Mouse (Mus musculus): ENCODE results near the gene Rhox11.
"Not testable (repeated sequence)": the region's sequence is repeated elsewhere in the genome, so short reads cannot be mapped to it uniquely, and the experiment has no call there.

Gene Rhox11

DNA sequence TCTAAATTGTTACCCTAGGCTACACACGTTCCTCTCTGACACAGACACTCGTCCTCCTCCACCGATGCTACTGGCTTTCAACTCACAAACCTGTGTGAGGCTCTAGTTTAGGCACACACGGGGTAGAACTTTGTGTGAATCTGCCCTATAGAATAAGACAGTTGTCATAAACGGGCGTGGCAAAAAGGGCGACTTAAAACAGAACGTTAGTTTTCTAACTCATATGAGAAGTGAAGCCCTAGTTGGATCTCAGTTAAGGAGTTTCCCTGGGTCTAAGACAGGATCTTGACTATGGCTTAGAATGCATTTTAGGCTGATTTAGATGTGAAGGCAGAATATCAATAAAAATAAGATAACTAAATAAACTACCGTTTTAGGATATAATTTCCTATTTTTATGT is at the start of gene Rhox11:
Gene Rhox11, minus strand, starts transcription at position 101 of the 400 bp plus-strand sequence.
- in situ Hi-C loops (cut with MseI, MboI): loop anchor here (10.0 kb wide), 1 partner anchor 90 kb away; no protein-coding TSS in a partner anchor

DNA sequence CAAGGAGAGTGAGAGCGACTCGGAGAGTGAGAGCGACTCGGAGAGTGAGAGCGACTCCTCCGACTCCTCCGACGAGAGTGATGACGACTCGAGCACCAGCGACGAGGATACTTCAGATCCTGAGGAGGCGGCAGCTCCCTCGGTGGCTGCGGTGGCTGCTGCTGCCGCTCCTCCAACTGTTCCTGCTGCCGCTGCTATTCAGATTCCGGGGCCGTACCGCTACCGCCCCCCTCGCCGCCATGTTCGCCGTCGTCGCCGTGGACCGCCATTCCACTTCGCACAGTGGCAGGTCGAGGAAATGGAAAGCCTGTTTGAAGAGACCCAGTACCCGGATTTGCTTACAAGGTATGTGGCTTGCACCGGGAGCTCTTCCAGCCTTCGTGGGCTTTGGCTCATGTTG is 36.5 kb upstream of the Rhox11 start:
- in situ Hi-C loops (cut with MseI, MboI): no loop called here

DNA sequence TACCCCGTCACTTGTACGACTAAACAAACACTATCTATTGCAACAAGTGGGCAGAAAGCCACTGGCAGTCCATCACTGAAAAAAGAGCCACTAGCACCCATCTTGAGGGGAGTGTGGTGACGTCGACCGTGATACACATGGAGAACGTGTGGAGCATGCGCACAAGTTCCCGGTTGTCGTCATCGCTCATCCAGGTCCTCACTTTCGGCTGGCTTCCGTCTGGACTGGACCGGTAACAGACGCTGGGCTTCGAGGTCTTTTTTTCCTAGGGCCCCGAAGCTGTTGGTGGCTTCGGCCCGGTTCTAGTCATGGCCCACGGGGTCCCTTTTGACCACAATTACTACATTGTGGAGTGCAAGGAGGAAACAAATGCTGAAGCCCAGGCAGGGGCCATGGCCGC is 36.0 kb upstream of the Rhox11 start, which contains the start of gene Rhox13:
Gene Rhox13, plus strand, starts transcription at position 238 of the 400 bp plus-strand sequence.
- in situ Hi-C loops (cut with MseI, MboI): no loop called here

DNA sequence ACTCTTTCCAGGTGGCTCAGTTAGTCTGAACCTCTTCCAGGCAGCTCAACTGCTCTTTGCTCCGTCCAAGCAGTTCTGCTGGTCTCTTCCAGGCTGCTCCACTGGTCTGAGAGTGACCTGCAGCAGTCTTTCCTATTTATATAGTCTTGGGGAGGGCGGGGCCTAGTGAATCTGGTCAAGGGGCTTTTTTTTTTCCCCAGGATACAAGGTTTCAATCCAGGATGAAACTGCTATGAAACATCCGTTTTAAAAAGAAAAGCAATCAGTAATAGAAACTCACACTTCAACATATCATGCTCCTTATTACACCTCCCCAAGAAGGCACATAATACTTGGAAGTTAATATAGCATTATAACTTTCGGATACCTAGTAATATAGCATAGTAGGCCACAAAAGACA is 25.9 kb upstream of the Rhox11 start, which contains the start of gene Rhox12:
Gene Rhox12, minus strand, starts transcription at position 101 of the 400 bp plus-strand sequence.
- in situ Hi-C loops (cut with MseI, MboI): no loop called here

DNA sequence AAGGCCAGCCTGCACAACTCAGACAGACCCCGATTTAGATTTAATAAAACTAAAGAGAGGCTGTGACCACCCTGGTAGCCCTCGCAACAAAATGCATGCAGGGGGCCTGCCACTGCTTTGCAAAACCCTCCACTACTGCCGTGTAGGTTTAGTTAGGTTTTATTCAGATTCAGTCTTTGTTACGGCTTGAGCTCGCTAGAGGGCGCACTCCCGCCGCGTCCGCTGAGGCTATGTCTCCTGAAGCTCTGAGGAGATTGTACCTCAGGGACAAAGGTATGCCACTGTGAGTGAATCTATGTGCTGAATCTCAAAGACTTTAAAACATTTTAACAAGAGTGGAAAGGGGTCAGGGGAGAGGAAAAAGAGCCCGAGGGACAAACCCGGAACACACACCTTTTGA is 715 bp downstream of the Rhox11 start:
- in situ Hi-C loops (cut with MseI, MboI): loop anchor here (10.0 kb wide), 1 partner anchor 91 kb away; no protein-coding TSS in a partner anchor

DNA sequence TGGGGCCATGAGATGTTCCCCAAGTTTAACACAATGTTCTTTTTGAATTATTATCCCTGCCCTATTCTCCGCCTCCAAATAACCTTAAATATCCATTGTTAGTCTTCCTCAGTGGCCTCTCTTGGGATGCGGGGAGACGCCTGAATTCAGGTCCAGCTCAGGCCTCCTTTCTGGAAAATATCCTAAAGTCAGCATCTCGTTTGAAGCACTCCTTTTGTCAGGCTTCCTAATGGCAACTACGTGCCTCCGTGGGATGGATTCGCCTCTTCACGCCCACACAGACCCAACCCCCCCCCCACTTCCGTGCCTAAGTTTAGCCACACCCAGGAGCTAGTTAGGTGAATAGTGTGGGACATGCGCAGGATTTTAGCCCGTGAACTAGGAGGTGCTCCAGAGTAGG is 18.8 kb downstream of the Rhox11 start, which contains the start of gene Rhox10:
Gene Rhox10, plus strand, starts transcription at position 301 of the 400 bp plus-strand sequence.
- in situ Hi-C loops (cut with MseI, MboI): no loop called here

DNA sequence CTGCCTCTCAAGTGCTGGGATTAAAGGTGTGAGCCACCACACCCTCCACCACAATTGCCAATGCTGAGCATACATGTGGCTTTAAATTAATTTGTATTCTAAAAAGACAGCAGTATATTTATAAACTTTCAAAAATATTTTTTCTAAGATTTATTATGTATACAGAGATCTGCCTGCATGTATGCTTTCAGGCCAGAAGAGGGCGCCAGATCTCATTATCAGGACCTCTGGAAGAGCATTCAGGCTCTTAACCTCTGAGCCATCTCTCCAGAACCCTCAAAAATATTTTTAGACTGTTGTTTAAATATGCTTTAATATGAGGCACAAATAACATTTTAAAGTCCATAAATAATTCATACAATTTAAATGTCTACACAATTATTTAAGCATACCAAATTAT is 23.4 kb downstream of the Rhox11 start:
- in situ Hi-C loops (cut with MseI, MboI): no loop called here

DNA sequence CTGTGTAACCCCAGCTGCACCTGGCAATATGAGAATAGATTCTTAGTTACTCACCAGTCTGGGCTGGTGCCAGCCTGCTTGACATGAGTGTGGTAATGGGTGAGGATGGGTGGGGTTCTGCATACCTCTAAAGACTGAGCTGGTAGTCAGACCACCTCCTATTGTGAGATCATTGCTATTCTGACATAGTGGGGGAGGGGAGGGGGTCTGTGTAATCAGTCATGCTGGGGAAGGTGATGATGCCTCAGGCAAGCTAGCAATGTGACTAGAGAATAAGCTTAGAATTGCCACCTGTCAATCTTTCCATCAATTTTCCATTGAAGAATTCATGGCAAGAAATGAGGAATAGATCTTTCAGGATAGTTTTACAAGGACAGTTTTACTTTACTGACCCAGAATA is 41.9 kb downstream of the Rhox11 start, which contains the start of gene Btg1-ps2:
Gene Btg1-ps2, minus strand, starts transcription at position 101 of the 400 bp plus-strand sequence.
- in situ Hi-C loops (cut with MseI, MboI): not testable (repeated sequence)

DNA sequence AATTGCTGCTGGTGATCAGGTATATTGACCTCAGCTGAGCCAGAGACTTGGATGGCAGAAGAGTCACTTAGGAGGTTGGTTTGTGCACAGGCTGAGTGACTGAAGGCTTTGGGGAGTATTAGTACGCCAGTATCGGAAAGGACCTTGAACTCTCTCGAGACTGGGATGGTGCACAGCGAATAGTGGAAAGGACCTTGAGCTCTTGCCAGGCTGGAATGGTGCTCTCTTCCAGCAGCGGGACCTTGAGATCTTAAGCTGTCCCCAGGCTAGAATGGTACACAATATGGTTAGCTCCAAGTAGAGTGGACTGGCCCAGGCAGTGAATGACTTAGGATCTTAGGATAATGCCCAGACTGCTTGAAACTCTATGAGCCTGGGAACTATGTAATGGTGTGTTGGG is 45.3 kb downstream of the Rhox11 start:
- in situ Hi-C loops (cut with MseI, MboI): no loop called here

DNA sequence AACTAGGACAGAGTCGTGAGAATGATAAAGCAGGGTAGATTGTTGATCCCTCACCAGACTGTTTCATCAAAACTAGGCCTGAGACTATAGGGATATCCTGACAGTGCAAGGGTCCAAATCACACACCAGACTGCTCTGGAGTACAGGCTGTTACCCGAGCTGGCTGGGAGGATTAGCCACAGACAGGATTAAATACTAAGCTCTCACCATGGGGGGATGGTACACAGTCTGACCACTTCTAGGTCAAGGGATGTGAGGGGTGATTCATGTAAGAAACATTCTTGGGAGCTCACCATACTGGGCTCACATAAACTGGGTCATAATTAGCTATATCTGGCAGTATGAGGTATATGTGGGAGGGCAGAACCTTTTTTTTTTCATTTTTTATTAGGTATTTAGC is 51.1 kb downstream of the Rhox11 start:
- in situ Hi-C loops (cut with MseI, MboI): no loop called here

Data from mouse trophoblast stem cell (cell line).